Mouse (Mus musculus): ENCODE measurements around the gene Naa80.

Gene Naa80

GRCm38 (mm10) chr9:107551117-107551889, 27.4 kb upstream of the Naa80 start, which contains the start of gene Rassf1:
Gene Rassf1, plus strand, starts transcription at chr9:107551555.
- DNase-seq, result peak; percentile 81 to 87

GRCm38 (mm10) chr9:107551890-107552355, 26.8 kb upstream of the Naa80 start:
- peak; percentile 37 to 59 for DNase-seq

DNA sequence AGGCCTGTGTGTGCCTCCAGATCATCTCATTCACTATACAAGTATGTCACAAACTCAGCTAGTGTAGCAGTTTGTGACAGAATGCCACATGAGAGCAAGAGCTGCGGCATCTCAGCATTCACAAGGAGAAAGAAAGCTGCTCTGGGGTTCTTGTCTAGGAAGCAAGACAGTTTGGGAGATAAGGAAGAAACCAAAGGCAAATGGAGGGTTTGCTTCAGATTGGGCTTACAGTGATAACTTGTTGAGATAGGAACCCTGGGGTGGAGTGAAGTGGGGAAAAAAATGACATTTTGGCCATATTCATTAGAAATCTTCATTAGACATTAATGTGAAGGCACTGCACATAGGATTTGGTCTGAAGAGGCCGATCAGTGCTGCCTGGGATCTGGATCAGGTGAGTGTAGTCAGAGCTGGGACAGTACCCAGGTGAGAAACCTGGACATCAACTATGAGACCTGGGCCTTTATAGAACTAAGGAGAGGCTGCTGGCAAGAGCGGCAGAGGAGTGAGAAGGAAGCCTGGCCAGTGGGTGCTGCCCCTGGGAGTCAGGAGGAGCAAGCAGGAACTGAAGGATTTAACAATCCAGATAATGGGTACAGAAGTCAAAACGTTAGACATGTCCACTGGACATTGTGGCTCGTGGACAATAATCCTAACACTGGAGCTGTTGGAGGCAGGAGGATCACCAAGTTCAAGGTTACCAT, 25.8 kb upstream of the Naa80 start:
- peak; percentile 11 to 14 for DNase-seq

GRCm38 (mm10) chr9:107553541-107554318, 25.0 kb upstream of the Naa80 start:
- peak; percentile 60 to 76 for DNase-seq

DNA sequence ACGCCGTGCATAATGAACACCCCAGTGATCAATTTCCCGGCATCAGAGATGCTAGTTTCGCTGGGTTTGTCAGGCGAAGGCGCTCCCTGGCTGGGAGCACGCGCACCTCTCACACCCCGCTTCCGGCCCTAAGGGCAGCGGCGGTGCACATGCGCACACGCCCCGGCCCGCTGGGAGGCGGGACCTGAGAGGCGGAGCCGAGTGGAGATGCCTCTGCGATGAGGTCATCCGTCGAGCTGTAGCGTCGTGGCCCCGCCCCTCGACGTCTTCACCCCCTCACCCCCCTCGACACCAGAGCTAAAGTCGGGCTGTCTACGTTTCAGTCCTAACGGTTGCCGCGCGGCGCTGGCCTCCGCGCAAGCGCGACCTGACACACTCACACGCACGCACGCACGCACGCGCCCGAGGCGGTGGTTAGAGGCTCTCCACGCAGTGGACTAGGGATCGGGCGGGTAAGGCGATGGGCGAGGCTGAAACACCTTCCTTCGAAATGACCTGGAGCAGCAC, 24.3 kb upstream of the Naa80 start:
- peak; percentile 96 to 98 for DNase-seq

DNA sequence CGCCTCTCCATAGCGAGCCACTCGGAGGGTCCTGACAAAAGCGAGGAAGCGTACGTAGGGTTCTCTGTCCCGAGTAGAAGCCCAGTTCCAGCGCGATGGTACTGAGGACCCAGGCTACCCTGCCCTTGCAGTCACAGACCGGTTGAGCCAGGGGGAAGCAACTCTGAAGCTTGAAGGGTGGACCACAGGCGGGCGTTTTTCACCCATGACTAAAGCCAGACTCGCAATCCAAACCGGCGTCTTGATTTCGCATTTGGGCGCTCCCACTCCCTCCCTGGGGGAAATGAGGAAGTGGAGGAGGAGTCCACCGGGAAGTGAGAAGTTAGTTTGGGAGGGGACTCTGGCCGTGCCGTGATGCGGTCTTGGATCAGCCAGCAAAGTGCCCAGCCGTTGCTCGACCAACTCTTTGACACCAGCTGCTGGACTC, 23.6 kb upstream of the Naa80 start:
- peak; percentile 73 to 82 for DNase-seq

- no peak for DNase-seq
These were observed 23.0 kb upstream of the Naa80 start for GRCm38 (mm10) chr9:107555701-107556100.

GRCm38 (mm10) chr9:107556346-107556745, 22.3 kb upstream of the Naa80 start:
- no peak for DNase-seq

GRCm38 (mm10) chr9:107563029-107563581, 15.6 kb upstream of the Naa80 start, which contains the start of gene Tusc2:
Gene Tusc2, plus strand, starts transcription at chr9:107563255.
- DNase-seq, result peak; percentile 94 to 96

DNA sequence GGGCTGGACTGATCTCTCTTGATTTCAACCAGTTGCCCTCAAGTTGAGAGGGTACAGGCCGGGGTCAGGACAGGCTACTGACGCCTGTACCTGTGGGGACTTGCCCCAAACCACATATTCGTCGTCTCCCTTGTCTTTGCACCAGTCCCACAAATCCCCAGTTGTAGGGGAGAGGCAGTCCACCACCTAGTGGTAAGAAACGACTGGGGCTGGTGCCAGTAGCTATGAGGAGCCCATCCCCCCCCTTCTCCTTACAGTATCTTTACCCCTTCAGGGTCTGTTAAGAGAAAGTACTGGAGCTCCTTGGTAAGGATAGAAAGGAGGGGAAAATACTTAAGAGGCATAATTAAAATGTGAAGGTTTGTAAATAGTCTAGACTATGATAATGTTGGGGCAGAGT, 13.1 kb upstream of the Naa80 start:
- peak in 1 of 2 experiments; percentile 62 for DNase-seq

- DNase-seq, result peak; percentile 95
These were observed 12.5 kb upstream of the Naa80 start for GRCm38 (mm10) chr9:107566041-107566709.

DNA sequence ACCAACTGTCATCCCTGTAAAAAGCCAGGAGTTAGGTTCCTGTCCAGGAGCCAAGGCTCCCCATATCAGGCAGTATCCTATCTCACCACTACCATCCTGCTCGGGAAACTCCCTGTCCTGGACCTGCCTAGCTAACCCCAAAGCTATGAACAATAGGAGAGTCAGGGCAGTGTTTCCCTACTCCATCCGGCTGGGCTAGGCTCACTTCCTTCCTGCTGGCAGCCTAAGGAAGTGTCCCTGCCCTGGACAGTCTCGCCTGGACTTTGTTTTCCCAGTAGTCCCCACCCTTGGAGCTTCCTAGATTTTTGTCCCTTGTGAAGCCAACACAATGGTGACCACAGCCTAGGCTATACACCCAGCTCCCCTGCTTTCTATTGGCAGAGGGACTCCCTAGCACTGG, 11.8 kb upstream of the Naa80 start:
- DNase-seq, result peak; percentile 44 to 62

- DNase-seq, result peak; percentile 69 to 81
These were observed 10.9 kb upstream of the Naa80 start, which contains the start of gene Hyal2 for GRCm38 (mm10) chr9:107567702-107568319. Gene Hyal2, plus strand, starts transcription at chr9:107567945.

DNA sequence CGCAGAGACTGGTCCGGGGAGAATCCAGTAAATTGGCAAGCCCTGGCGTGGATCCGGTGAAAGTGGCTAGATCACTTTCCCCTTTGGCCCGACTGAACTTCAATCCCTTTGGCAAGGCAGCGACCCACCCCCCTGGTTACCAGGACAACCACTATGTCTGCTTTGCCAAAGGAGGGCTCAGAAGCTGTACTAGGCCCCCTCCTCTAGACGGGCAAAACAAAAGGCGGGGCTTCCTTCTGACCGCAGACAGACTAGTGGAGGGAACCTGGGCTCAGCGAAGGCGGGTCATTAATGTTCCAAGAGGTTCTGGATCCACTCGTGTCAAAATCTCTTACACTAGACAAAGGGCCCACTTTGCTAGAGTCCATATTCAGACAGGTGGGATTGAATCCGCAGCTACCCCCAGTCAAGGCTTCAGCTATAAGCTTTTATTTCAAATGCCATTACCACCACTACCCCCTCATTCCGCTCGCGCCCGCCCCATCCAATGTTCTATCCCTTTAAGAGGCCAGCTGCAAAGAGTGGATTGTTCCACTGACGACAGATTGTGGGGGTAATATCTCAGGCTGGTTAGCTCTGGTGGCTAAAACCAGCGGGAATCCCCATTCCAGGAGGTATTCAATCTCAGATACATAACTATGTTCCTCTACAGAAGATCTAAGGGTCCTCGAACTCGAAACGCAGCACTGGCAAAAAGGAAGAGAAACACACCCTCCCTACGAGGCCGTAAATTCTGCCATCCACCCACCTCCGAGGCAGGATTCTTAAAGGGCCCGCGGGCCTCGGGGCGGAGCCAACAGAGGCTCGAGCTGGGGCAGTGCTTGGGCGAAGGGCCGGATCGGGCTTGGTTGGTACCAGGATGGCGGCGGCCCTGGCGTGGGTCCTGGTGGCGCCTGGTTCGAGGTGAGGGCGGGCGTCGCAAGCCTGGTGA, 10.1 kb upstream of the Naa80 start:
- DNase-seq, result peak; percentile 87 to 94

DNA sequence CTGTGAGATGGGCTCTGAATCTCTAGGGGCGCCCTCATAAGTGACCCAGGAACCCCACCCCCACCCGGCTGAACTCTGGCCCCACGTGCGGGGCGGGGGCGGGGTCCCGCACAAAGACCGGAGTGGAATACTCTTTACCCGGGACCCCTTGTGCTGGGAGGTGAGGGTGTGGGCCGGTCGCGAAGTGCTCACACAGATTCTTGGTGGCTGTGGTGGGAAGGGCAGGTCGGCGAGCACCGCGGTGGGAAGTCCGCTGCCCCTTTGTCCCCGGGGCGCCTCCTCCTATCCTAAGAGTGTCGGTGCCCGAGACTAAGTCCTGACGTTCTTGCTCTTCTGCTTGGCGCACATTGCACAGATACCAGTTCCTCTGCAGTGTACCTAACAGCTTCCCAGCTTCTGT, 9.4 kb upstream of the Naa80 start:
- no peak for DNase-seq

DNA sequence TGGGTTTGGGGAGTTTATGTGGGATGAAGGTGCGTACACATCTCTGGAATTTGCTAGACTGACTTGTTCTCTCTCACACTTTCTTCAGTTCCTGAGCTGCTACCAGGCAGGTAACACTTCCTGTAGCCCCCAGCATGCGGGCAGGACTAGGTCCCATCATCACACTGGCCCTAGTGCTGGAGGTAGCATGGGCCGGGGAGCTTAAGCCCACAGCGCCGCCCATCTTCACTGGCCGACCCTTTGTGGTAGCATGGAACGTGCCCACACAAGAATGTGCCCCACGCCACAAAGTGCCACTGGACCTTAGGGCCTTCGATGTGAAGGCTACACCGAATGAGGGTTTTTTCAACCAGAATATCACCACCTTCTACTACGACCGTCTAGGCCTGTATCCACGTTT, 8.7 kb upstream of the Naa80 start:
- peak in 1 of 2 experiments; percentile 42 for DNase-seq

DNA sequence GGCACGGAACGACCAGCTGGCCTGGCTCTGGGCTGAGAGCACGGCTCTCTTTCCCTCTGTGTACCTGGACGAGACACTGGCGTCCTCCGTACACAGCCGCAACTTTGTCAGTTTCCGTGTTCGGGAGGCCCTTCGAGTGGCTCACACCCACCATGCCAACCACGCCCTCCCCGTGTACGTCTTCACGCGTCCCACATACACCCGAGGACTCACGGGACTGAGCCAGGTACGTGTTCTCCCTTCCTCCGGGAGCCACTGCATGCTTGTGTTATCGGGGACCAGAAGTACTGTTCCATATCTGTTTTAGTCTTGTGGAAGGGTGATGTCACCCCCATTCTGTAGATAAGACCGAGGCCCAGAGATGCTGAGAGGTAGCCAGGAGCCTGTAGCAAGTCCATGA, 7.8 kb upstream of the Naa80 start:
- no peak for DNase-seq

DNA sequence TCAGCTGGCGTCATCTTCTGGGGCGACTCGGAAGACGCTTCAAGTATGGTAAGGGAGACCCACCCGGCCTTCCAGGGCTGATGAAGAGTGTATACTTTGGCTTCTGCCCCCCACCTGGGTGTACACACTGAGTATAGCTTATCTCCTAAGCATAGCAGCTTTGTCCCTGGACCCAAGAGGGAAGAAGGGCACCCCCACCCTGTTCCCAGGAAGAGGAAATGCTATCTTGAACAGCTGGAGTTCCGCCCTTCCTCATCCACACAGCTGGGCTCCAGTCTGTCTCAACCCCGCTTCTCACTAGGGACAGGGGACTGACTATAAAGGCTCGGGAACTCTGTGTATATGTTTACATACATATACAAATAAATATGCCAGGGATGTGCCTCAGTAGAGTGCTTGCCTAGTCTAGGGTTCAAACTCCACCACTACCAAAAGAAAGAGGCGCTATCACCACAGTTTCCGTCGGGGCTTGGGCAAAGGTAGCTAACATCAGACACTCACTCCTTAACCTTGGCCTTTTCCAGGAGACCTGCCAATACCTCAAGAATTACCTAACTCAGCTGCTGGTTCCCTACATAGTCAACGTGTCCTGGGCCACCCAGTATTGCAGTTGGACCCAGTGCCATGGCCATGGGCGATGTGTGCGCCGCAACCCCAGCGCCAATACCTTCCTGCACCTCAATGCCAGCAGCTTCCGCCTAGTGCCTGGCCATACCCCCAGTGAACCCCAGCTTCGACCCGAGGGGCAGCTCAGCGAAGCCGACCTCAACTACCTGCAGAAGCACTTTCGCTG, 7.0 kb upstream of the Naa80 start:
- DNase-seq, result no peak

GRCm38 (mm10) chr9:107572327-107572662, 6.4 kb upstream of the Naa80 start:
- no peak for DNase-seq

Data from kidney, postnatal 4 days (tissue).